Mouse (Mus musculus): ENCODE data around the gene Ubtd2. TPM values are rescaled to one million over a fixed set of nuclear protein-coding genes. Genes with fewer than 3 reads are reported as not detected.

Gene Ubtd2
- total RNA-seq (2014; rRNA removed; ENCODE audit: low replicate concordance), result 22.1 and 25.0 TPM in 2 replicates
- polyA plus RNA-seq (2015; fragmentation: Nextera tagmentation; extraction: Ambion mirVana), result 11.5 and 11.6 TPM in 2 replicates

- peak; percentile 92 for DNase-seq (ENCODE audit: low spot score)
- 0% methylated on average over 58 of the region's 86 CpGs for WGBS
- no peaks in the 10 kb centered on the region for H3K9me3 ChIP-seq (replicated peaks; ENCODE audit: control insufficient read depth, low read length)
- peaks cover 9% of the 10 kb centered on the region for H3K4me1 ChIP-seq (ENCODE audit: control insufficient read depth, insufficient read depth)
- no peak for TF ChIP-seq CTCF (IDR thresholded peaks at IDR 0.05; ENCODE audit: low read depth)
- TF ChIP-seq EP300 (IDR thresholded peaks at IDR 0.05; ENCODE audit: low read depth), result no peak
- H3K4me2 ChIP-seq (ENCODE audit: low read depth, low read length), result peak within 1 kb of the TSS; percentile 98
- H3K36me3 ChIP-seq (replicated peaks; ENCODE audit: control insufficient read depth, insufficient read depth, low read length), result no peaks in the 10 kb centered on the region
- H3K4me3 ChIP-seq (ENCODE audit: low read depth, low read length), result peak within 1 kb of the TSS; percentile 69
- peak within 1 kb of the TSS; percentile 94 for H3K27ac ChIP-seq (ENCODE audit: low read depth)
- peak; percentile 96 for ATAC-seq (ENCODE audit: insufficient read depth, low read depth)
- H3K9ac ChIP-seq (replicated peaks; ENCODE audit: low read depth, low read length), result peak within 1 kb of the TSS; percentile 77
- H3K27me3 ChIP-seq (ENCODE audit: control insufficient read depth, insufficient read depth, low read length), result no peaks in the 10 kb centered on the region
These were observed at the start of gene Ubtd2 for GRCm38 (mm10) chr11:32454800-32455506. Ubtd2 (plus strand) TSS chr11:32455370.

DNA sequence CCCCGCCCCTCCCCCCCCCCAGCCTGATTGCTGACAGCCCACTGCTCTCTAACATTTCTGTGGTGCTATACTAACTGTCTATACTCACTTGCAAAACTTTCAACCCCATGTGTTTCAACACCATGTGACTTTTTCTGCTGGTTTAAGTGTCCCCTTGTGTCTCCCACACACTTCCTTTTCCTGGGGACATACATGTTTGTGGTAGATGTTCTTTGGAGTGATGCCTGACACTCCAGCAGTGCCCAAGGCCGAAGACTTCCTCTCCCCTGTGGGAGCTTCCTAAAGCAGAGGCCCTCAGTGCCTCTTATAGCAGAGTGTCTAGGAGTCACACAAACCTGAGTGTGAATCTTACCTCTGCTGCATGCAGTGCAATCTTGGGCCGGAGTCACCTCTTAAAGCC is 47.3 kb upstream of the Ubtd2 start:
- TF ChIP-seq EP300 (IDR thresholded peaks at IDR 0.05; ENCODE audit: low read depth) (no peak), CTCF (IDR thresholded peaks at IDR 0.05; ENCODE audit: low read depth) (no peak)
- no peak overlapping the region for H3K9ac ChIP-seq (replicated peaks; ENCODE audit: low read depth, low read length)
- 0 out of 2 replicates have a peak, but pooled peaks cover 5% of the 10 kb centered on the region for H3K36me3 ChIP-seq (replicated peaks; ENCODE audit: control insufficient read depth, insufficient read depth, low read length)
- H3K4me2 ChIP-seq (ENCODE audit: low read depth, low read length), result no peak overlapping the region
- H3K4me1 ChIP-seq (ENCODE audit: control insufficient read depth, insufficient read depth), result 0 out of 2 replicates have a peak, but pooled peaks cover 12% of the 10 kb centered on the region
- H3K9me3 ChIP-seq (replicated peaks; ENCODE audit: control insufficient read depth, low read length), result no peaks in the 10 kb centered on the region
- H3K27me3 ChIP-seq (ENCODE audit: control insufficient read depth, insufficient read depth, low read length), result no peaks in the 10 kb centered on the region
- ATAC-seq (ENCODE audit: insufficient read depth, low read depth) (peak; percentile 30; the same call in 1 of the 2 replicates), DNase-seq (ENCODE audit: low spot score) (no peak)
- 52% methylated on average over 3 of the region's 3 CpGs for WGBS
- no peak overlapping the region for H3K4me3 ChIP-seq (ENCODE audit: low read depth, low read length)
- no peak overlapping the region for H3K27ac ChIP-seq (ENCODE audit: low read depth)

- Histone ChIP-seq H3K9ac (replicated peaks; ENCODE audit: low read depth, low read length) (no peak overlapping the region), H3K9me3 (replicated peaks; ENCODE audit: control insufficient read depth, low read length) (no peaks in the 10 kb centered on the region), H3K36me3 (replicated peaks; ENCODE audit: control insufficient read depth, insufficient read depth, low read length) (0 out of 2 replicates have a peak, but pooled peaks cover 5% of the 10 kb centered on the region), H3K27me3 (ENCODE audit: control insufficient read depth, insufficient read depth, low read length) (no peaks in the 10 kb centered on the region), H3K27ac (ENCODE audit: low read depth) (no peak overlapping the region), H3K4me3 (ENCODE audit: low read depth, low read length) (no peak overlapping the region), H3K4me2 (ENCODE audit: low read depth, low read length) (no peak overlapping the region), H3K4me1 (ENCODE audit: control insufficient read depth, insufficient read depth) (0 out of 2 replicates have a peak, but pooled peaks cover 12% of the 10 kb centered on the region)
- TF ChIP-seq EP300 (IDR thresholded peaks at IDR 0.05; ENCODE audit: low read depth) (no peak), CTCF (IDR thresholded peaks at IDR 0.05; ENCODE audit: low read depth) (no peak)
- ATAC-seq (ENCODE audit: insufficient read depth, low read depth) (no peak), DNase-seq (ENCODE audit: low spot score) (no peak)
These were observed 46.1 kb upstream of the Ubtd2 start for GRCm38 (mm10) chr11:32409052-32409451.

DNA sequence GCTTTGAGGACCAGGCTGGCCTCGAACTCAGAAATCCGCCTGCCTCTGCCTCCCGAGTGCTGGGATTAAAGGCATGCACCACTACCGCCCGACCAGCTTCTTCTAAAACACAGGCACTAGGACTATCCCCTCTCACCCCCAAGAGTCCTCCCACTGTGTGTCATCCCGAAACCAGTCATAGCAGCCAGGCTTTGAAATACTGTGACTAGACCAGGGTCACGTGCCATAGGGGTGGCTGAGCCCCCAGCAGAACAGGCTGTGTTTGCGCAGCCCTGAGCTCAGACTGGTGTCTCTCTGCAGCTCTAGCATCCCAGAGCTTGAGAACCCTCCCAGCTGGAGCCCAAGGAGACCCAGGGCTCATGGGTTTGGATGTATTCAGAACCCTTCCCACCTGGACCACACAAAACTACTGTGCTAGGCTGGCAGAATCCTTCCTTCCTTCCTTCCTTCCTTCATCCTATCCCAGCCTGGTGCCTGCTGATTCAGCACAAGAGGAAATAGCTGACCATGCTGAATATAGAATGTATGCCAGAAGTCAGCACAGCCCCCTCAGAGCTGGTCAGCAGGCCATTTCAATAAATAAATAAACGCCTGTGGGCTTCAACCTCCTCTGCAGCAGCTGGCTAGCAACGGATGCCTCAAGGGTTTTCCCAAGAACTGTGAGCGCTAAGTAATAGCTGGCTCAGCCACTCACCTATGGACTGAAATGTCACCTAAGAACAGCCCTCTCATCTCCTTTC is 45.2 kb upstream of the Ubtd2 start:
- Histone ChIP-seq H3K36me3 (replicated peaks; ENCODE audit: control insufficient read depth, insufficient read depth, low read length) (0 out of 2 replicates have a peak, but pooled peaks cover 5% of the 10 kb centered on the region), H3K9ac (replicated peaks; ENCODE audit: low read depth, low read length) (no peak overlapping the region), H3K4me1 (ENCODE audit: control insufficient read depth, insufficient read depth) (0 out of 2 replicates have a peak, but pooled peaks cover 11% of the 10 kb centered on the region), H3K4me3 (ENCODE audit: low read depth, low read length) (no peak overlapping the region), H3K27ac (ENCODE audit: low read depth) (no peak overlapping the region), H3K27me3 (ENCODE audit: control insufficient read depth, insufficient read depth, low read length) (no peaks in the 10 kb centered on the region), H3K9me3 (replicated peaks; ENCODE audit: control insufficient read depth, low read length) (no peaks in the 10 kb centered on the region), H3K4me2 (ENCODE audit: low read depth, low read length) (no peak overlapping the region)
- no peak for TF ChIP-seq CTCF (IDR thresholded peaks at IDR 0.05; ENCODE audit: low read depth)
- DNase-seq (ENCODE audit: low spot score), result no peak
- no peak for ATAC-seq (ENCODE audit: insufficient read depth, low read depth)
- WGBS, result 82% methylated on average over 11 of the region's 11 CpGs

DNA sequence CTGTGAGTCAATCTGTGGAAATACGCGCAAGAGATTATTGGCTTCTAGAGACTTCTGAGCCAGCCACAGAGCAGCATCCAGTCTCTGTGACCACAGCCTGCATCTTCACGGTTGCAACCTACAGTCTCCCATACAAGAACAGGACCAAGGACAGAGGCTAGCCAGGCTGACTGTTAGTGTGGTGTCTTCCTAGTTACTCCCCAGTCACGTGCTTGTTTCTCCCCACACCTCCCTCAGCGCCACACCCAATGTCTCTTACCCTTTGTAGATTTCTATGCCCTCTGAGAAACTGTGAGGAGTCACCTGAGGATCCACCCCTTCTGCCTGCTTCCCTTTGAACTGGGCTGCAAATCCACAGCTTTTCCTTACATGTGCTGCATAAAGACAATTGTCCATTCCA is 35.2 kb upstream of the Ubtd2 start:
- H3K4me3 ChIP-seq (ENCODE audit: low read depth, low read length), result no peak overlapping the region
- TF ChIP-seq EP300 (IDR thresholded peaks at IDR 0.05; ENCODE audit: low read depth), result no peak
- no peak for TF ChIP-seq CTCF (IDR thresholded peaks at IDR 0.05; ENCODE audit: low read depth)
- no peaks in the 10 kb centered on the region for H3K9me3 ChIP-seq (replicated peaks; ENCODE audit: control insufficient read depth, low read length)
- 70% methylated on average over 5 of the region's 5 CpGs for WGBS
- no peak for ATAC-seq (ENCODE audit: insufficient read depth, low read depth)
- no peak overlapping the region for H3K9ac ChIP-seq (replicated peaks; ENCODE audit: low read depth, low read length)
- no peak for DNase-seq (ENCODE audit: low spot score)
- no peak overlapping the region for H3K27ac ChIP-seq (ENCODE audit: low read depth)
- peaks cover 25% of the 10 kb centered on the region for H3K36me3 ChIP-seq (replicated peaks; ENCODE audit: control insufficient read depth, insufficient read depth, low read length)
- no peaks in the 10 kb centered on the region for H3K27me3 ChIP-seq (ENCODE audit: control insufficient read depth, insufficient read depth, low read length)
- no peaks in the 10 kb centered on the region for H3K4me1 ChIP-seq (ENCODE audit: control insufficient read depth, insufficient read depth)
- H3K4me2 ChIP-seq (ENCODE audit: low read depth, low read length), result no peak overlapping the region

All from heart, postnatal 0 days (tissue).